Mouse (Mus musculus) lung, adult 2 months (tissue): ENCODE measurements at regions not wholly inside any gene's neighbourhood (a gene's known extent, or its start where the extent isn't known, plus 50 kb on each side); places are given as distances from the start of the nearest gene placed in this dataset.

Source experiments
- DNase-seq: peaks from one replicate; pipeline ENCODE4 v3.0.0; 2022
- H3K4me1 ChIP-seq: fragments of 200-500 bp; 2 replicates; pipeline ENCODE4 v1.6.1; 2011; ENCODE audit warnings: low read length; ENCODE audit not compliant: control insufficient read depth, insufficient read depth
- H3K4me3 ChIP-seq: fragments of 200-500 bp; replicated peaks from 2 replicates; pipeline ENCODE3; 2011; ENCODE audit warnings: low read depth, mild to moderate bottlenecking, control low read depth, low read length; ENCODE audit errors: extremely low read depth
- CTCF ChIP-seq: fragments of 200-500 bp; IDR thresholded peaks from 2 replicates; pipeline ENCODE4 v1.5.1; 2011; ENCODE audit warnings: mild to moderate bottlenecking, low read length, control low read depth; ENCODE audit not compliant: insufficient read depth
- POLR2A ChIP-seq: fragments of 200-500 bp; IDR thresholded peaks from 2 replicates; pipeline ENCODE4 v1.6.1; 2011; ENCODE audit warnings: low read depth, mild to moderate bottlenecking, control low read depth, low read length, borderline replicate concordance; ENCODE audit errors: extremely low read depth
- WGBS: fragments of 180-500 bp; shearing (Covaris S2); methylation state at CpG from one replicate; pipeline ENCODE4 v1.1.7; 2018; 5-methylcytosine and 5-hydroxymethylcytosine counted together

- TF ChIP-seq POLR2A (no peak), CTCF (no peak)
- no peaks in the 10 kb centered on the region for H3K4me1 ChIP-seq
- 38% methylated on average over 10 of the region's 10 CpGs for whole genome bisulfite sequencing
- H3K4me3 ChIP-seq = no peak overlapping the region
- no peak for DNase-seq
Measured at GRCm38 (mm10) chr8:35321270-35321865, 444.2 kb upstream of the Gm19410 start.

GRCm38 (mm10) chr8:35323180-35323975 lies 442.2 kb upstream of the Gm19410 start:
- 50% methylated on average over 15 of the region's 15 CpGs for WGBS

More at GRCm38 (mm10) chr8:35323180-35323975, 442.2 kb upstream of the Gm19410 start:
- Histone ChIP-seq H3K4me3 (no peak overlapping the region), H3K4me1 (no peaks in the 10 kb centered on the region)
- no peak for TF ChIP-seq CTCF
- DNase-seq = no peak
